Mouse (Mus musculus) limb, embryonic 12.5 days (tissue): Measurements from ENCODE around the gene Mmp25. TPM values are rescaled to one million over a fixed set of nuclear protein-coding genes. Genes with fewer than 3 reads are reported as not detected.
"Not testable (repeated sequence)": the region's sequence is repeated elsewhere in the genome, so short reads cannot be mapped to it uniquely, and the experiment has no call there.

Experiments used
- ATAC-seq: fragments of 200-750 bp; cut with Nextera tagmentation; 2 replicates; pipeline ENCODE4 v1.8.0; 2017; ENCODE audit warnings: low read depth, moderate TSS enrichment; ENCODE audit not compliant: insufficient number of reproducible peaks, insufficient read depth, low FRiP score, low TSS enrichment
- H3K27ac ChIP-seq: fragments of 300-500 bp; sonication (generic); 2 replicates; pipeline ENCODE4 v1.5.1; 2016; ENCODE audit warnings: mild to moderate bottlenecking, moderate library complexity
- H3K27me3 ChIP-seq: fragments of 300-500 bp; sonication (generic); 2 replicates; pipeline ENCODE4 v1.6.1; 2016; ENCODE audit warnings: mild to moderate bottlenecking, moderate library complexity
- H3K36me3 ChIP-seq: fragments of 300-500 bp; sonication (generic); 2 replicates; pipeline ENCODE4 v1.6.1; 2016; ENCODE audit warnings: mild to moderate bottlenecking, moderate library complexity
- H3K4me1 ChIP-seq: fragments of 300-500 bp; sonication (generic); replicated peaks from 2 replicates; pipeline ENCODE4 v1.6.1; 2016
- H3K4me2 ChIP-seq: fragments of 300-500 bp; sonication (generic); 2 replicates; pipeline ENCODE4 v1.6.1; 2016; ENCODE audit warnings: mild to moderate bottlenecking, moderate library complexity
- H3K4me3 ChIP-seq: fragments of 300-500 bp; sonication (generic); replicated peaks from 2 replicates; pipeline ENCODE4 v1.5.1; 2016; ENCODE audit warnings: mild to moderate bottlenecking
- H3K9ac ChIP-seq: fragments of 300-500 bp; sonication (generic); replicated peaks from 2 replicates; pipeline ENCODE4 v1.6.1; 2016; ENCODE audit warnings: mild to moderate bottlenecking, moderate library complexity
- H3K9me3 ChIP-seq: fragments of 300-500 bp; sonication (generic); 2 replicates; pipeline ENCODE4 v1.6.1; 2016; ENCODE audit warnings: mild to moderate bottlenecking, moderate library complexity
- WGBS: fragments of 180-500 bp; shearing (Covaris S2); methylation state at CpG from one replicate; pipeline ENCODE4 v1.1.7; 2016; 5-methylcytosine and 5-hydroxymethylcytosine counted together
- polyA plus RNA-seq: library from polyadenylated mRNA; unstranded; fragments of >200 nt; fragmentation: Nextera tagmentation; extraction: Ambion mirVana; gene quantifications from 2 replicates; pipeline ENCODE4 v1.2.1, GENCODE M21; 2016

Gene Mmp25
- polyA plus RNA-seq, 1 experiment from 2014 or later, result 0.92 TPM

- H3K36me3 ChIP-seq, result no peaks in the 10 kb centered on the region
- H3K9ac ChIP-seq, result peak overlapping the region; percentile 60
- no peaks in the 10 kb centered on the region for H3K27me3 ChIP-seq
- H3K4me3 ChIP-seq, result peak overlapping the region; percentile 47
- H3K27ac ChIP-seq, result peak overlapping the region; percentile 93
- WGBS, result 41% methylated on average over 7 of the region's 7 CpGs
- H3K4me1 ChIP-seq, result peaks cover 26% of the 10 kb centered on the region
- no peak for ATAC-seq
- no peaks in the 10 kb centered on the region for H3K9me3 ChIP-seq
- H3K4me2 ChIP-seq, result peak overlapping the region; percentile 67
Measured at GRCm38 (mm10) chr17:23599605-23600063, 45.4 kb downstream of the Mmp25 start.

- Histone ChIP-seq H3K4me1 (peaks cover 26% of the 10 kb centered on the region), H3K36me3 (no peaks in the 10 kb centered on the region), H3K4me2 (peak within 1 kb of the TSS; percentile 67), H3K9ac (peak within 1 kb of the TSS; percentile 60), H3K9me3 (no peaks in the 10 kb centered on the region), H3K27me3 (no peaks in the 10 kb centered on the region), H3K27ac (peak within 1 kb of the TSS; percentile 93), H3K4me3 (peak within 1 kb of the TSS; percentile 47)
- WGBS, result 9% methylated on average over 31 of the region's 31 CpGs
- peak; percentile 97 for ATAC-seq
Measured at GRCm38 (mm10) chr17:23598582-23599552, 46.2 kb downstream of the Mmp25 start, which contains the start of gene Zfp13. TSS of gene Zfp13 (minus strand) at chr17:23599487.

GRCm38 (mm10) chr17:23595139-23595538 lies 49.9 kb downstream of the Mmp25 start:
- peaks cover 13% of the 10 kb centered on the region; the same call in 1 of the 2 replicates for H3K4me1 ChIP-seq

DNA sequence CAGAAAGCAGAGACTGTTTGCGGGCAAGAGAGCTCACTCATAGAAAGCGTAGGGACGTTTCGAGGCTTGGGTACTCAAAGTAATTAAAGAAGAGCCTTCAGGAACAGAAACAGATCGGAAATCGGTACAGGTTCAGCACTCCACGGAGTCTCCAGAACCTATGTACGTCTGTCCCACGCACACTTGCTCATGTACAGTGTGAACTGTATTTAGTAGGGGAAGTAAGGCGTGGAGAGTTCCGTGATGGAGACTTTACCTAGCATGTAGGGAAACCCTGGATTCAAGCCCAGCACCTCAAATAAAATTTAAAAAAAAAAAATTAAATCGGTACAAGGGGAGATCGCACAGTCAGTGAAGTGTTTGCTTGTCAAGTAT lies 52.2 kb downstream of the Mmp25 start:
- Histone ChIP-seq H3K4me1 (peaks cover 3% of the 10 kb centered on the region; the same call in 1 of the 2 replicates), H3K27me3 (no peaks in the 10 kb centered on the region), H3K4me3 (peak overlapping the region; percentile 48), H3K36me3 (no peaks in the 10 kb centered on the region), H3K27ac (peak overlapping the region; percentile 87), H3K9me3 (no peaks in the 10 kb centered on the region), H3K9ac (peak overlapping the region; percentile 63; the same call in 1 of the 2 replicates), H3K4me2 (peak overlapping the region; percentile 74)
- 15% methylated on average over 13 of the region's 13 CpGs for WGBS
- peak; percentile 61 for ATAC-seq

More at GRCm38 (mm10) chr17:23595139-23595538, 49.9 kb downstream of the Mmp25 start:
- H3K4me2 ChIP-seq, H3K9me3 ChIP-seq, ATAC-seq, H3K9ac ChIP-seq, H3K36me3 ChIP-seq, H3K27ac ChIP-seq, H3K4me3 ChIP-seq, H3K27me3 ChIP-seq: not testable (repeated sequence)
- 78% methylated on average over 4 of the region's 4 CpGs for WGBS

DNA sequence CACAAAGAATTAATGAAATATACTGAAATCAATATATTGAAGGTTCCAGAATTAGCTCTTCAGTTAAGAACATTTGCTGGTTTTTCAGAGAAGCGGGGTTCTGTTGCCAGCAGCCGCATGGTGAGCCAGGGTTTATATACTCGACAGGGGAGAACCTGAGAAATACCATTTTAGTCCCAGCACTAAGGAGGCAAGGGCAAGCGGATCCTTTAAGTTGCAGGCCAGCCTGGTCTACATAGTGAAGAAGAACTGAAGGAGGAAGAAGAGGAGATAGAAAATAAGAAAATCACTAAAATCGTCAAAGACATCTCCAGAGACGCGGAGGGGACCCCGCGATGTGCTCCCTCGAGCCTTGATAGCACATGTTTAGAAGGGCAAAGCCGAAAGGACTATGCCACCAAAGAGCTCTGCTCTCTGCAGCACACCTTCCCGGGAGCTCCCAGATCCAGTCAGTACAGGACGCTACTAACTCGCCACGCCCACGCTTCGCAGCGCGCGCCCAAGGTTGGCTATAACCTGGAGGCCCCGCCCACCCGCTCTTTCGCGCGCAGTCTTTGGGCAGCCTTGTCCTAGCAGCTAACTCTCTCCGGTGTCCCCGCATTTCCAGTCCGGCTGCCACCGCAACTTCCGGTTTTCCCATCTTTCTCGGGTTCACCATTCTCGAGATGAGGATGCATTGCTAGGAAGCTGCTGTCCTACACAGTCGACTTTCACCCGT lies 52.7 kb downstream of the Mmp25 start:
- Histone ChIP-seq H3K9ac (peak overlapping the region; percentile 63), H3K36me3 (no peaks in the 10 kb centered on the region), H3K4me3 (peak overlapping the region; percentile 48), H3K4me1 (peaks cover 3% of the 10 kb centered on the region; the same call in 1 of the 2 replicates), H3K4me2 (peak overlapping the region; percentile 74), H3K27ac (peak overlapping the region; percentile 87), H3K27me3 (no peaks in the 10 kb centered on the region), H3K9me3 (no peaks in the 10 kb centered on the region)
- peak; percentile 100 for ATAC-seq
- 7% methylated on average over 34 of the region's 34 CpGs for WGBS

GRCm38 (mm10) chr17:23587253-23587652 lies 57.8 kb downstream of the Mmp25 start:
- H3K4me3 ChIP-seq, result no peak overlapping the region
- no peak overlapping the region for H3K4me2 ChIP-seq
- H3K27ac ChIP-seq, result no peak overlapping the region
- no peaks in the 10 kb centered on the region for H3K9me3 ChIP-seq
- ATAC-seq, result no peak
- WGBS, result 62% methylated on average over 2 of the region's 2 CpGs
- no peak overlapping the region for H3K9ac ChIP-seq
- peaks cover 11% of the 10 kb centered on the region; the same call in 1 of the 2 replicates for H3K36me3 ChIP-seq
- H3K4me1 ChIP-seq, result peaks cover 19% of the 10 kb centered on the region
- no peaks in the 10 kb centered on the region for H3K27me3 ChIP-seq

- Histone ChIP-seq H3K4me3 (peak overlapping the region; percentile 66), H3K9me3 (no peaks in the 10 kb centered on the region), H3K36me3 (peaks cover 17% of the 10 kb centered on the region), H3K9ac (peak overlapping the region; percentile 76), H3K27me3 (no peaks in the 10 kb centered on the region), H3K4me2 (peak overlapping the region; percentile 90), H3K4me1 (peaks cover 19% of the 10 kb centered on the region), H3K27ac (peak overlapping the region; percentile 51; the same call in 1 of the 2 replicates)
- WGBS, result under 1% methylated on average over 22 of the region's 22 CpGs
- ATAC-seq, result peak; percentile 54; the same call in 1 of the 2 replicates
Measured at GRCm38 (mm10) chr17:23585721-23586491, 59.2 kb downstream of the Mmp25 start.

DNA sequence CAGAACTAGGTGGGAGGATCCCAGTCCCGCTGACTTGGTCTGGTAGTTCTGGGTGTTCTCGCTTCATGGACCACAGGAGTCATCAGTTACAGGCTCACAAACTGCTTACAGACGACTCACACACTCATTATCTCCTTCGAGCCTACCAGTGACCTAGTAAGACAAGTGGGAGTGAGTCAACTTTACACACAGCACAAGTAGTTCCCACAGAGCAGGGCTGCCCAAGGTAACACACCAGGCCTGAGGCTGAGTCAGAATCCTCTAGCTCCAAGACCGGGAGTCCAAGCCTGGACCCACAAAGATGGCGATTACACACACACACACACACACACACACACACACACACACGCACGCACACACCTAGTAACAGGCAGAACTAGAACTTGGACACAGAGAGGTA lies 60.3 kb downstream of the Mmp25 start:
- 87% methylated on average over 8 of the region's 8 CpGs for WGBS
- Histone ChIP-seq H3K27me3 (no peaks in the 10 kb centered on the region), H3K4me1 (peaks cover 19% of the 10 kb centered on the region), H3K27ac (no peak overlapping the region), H3K36me3 (peaks cover 28% of the 10 kb centered on the region), H3K9me3 (no peaks in the 10 kb centered on the region), H3K4me3 (peak overlapping the region; percentile 66), H3K9ac (peak overlapping the region; percentile 76; the same call in 1 of the 2 replicates), H3K4me2 (peak overlapping the region; percentile 90)
- ATAC-seq, result no peak
